Mouse (Mus musculus) intestine, embryonic 16.5 days (tissue): ENCODE measurements around the gene Brip1. TPM values are rescaled to one million over a fixed set of nuclear protein-coding genes. Genes with fewer than 3 reads are reported as not detected.

Experiments used
- ATAC-seq: fragments of 200-750 bp; cut with Nextera tagmentation; 2 replicates; pipeline ENCODE4 v1.8.0; 2017; ENCODE audit warnings: moderate TSS enrichment, moderate library complexity
- H3K27ac ChIP-seq: fragments of 300-500 bp; sonication (generic); 2 replicates; pipeline ENCODE4 v1.5.1; 2014; ENCODE audit warnings: mild to moderate bottlenecking, low read length
- H3K27me3 ChIP-seq: fragments of 300-500 bp; sonication (generic); replicated peaks from 2 replicates; pipeline ENCODE4 v1.6.1; 2014; ENCODE audit warnings: low read length, control low read depth, mixed read lengths; ENCODE audit not compliant: control insufficient read depth, insufficient read depth
- H3K36me3 ChIP-seq: fragments of 300-500 bp; sonication (generic); 2 replicates; pipeline ENCODE4 v1.6.1; 2014; ENCODE audit warnings: low read length, control low read depth; ENCODE audit not compliant: control insufficient read depth, insufficient read depth
- H3K4me1 ChIP-seq: fragments of 300-500 bp; sonication (generic); 2 replicates; pipeline ENCODE4 v1.6.1; 2014; ENCODE audit warnings: low read length, control low read depth, mixed read lengths; ENCODE audit not compliant: control insufficient read depth, insufficient read depth
- H3K4me2 ChIP-seq: fragments of 300-500 bp; sonication (generic); 2 replicates; pipeline ENCODE4 v1.6.1; 2014; ENCODE audit warnings: low read depth, low read length, control low read depth
- H3K4me3 ChIP-seq: fragments of 300-500 bp; sonication (generic); 2 replicates; pipeline ENCODE4 v1.5.1; 2014; ENCODE audit warnings: mild to moderate bottlenecking, low read length
- H3K9ac ChIP-seq: fragments of 300-500 bp; sonication (generic); 2 replicates; pipeline ENCODE4 v1.6.1; 2014; ENCODE audit warnings: low read depth, low read length
- H3K9me3 ChIP-seq: fragments of 300-500 bp; sonication (generic); 2 replicates; pipeline ENCODE4 v1.6.1; 2016; ENCODE audit warnings: low read length, control low read depth; ENCODE audit not compliant: control insufficient read depth
- WGBS: fragments of 180-500 bp; shearing (Covaris S2); extraction: QIAGEN DNeasy Blood & Tissue Kit; methylation state at CpG from one replicate; pipeline ENCODE4 v1.1.7; 2014; 5-methylcytosine and 5-hydroxymethylcytosine counted together
- polyA plus RNA-seq: library from polyadenylated mRNA; unstranded; fragments of >200 nt; fragmentation: Nextera tagmentation; extraction: Ambion mirVana; gene quantifications from 2 replicates; pipeline ENCODE4 v1.2.1, GENCODE M21; 2015

The Brip1 gene
- 7.5 and 7.9 TPM in 2 replicates for polyA plus RNA-seq

- no peaks in the 10 kb centered on the region for H3K27me3 ChIP-seq
- peaks cover 23% of the 10 kb centered on the region for H3K36me3 ChIP-seq
- H3K4me2 ChIP-seq = peak within 1 kb of the TSS; percentile 70
- H3K4me3 ChIP-seq = peak within 1 kb of the TSS; percentile 89
- under 1% methylated on average over 60 of the region's 60 CpGs for WGBS
- peak within 1 kb of the TSS; percentile 96 for H3K27ac ChIP-seq
- H3K9ac ChIP-seq = peak within 1 kb of the TSS; percentile 79
- no peaks in the 10 kb centered on the region for H3K9me3 ChIP-seq
- ATAC-seq = peak; percentile 100
- peaks cover 7% of the 10 kb centered on the region for H3K4me1 ChIP-seq
Measured at GRCm38 (mm10) chr11:86201037-86201786, at the start of gene Brip1. Gene Brip1 (minus strand): TSS chr11:86201193.

- H3K27ac ChIP-seq = no peak overlapping the region
- H3K4me3 ChIP-seq = no peak overlapping the region
- peaks cover 3% of the 10 kb centered on the region; the same call in 1 of the 2 replicates for H3K36me3 ChIP-seq
- H3K27me3 ChIP-seq = no peaks in the 10 kb centered on the region
- no peak for ATAC-seq
- no peak overlapping the region for H3K9ac ChIP-seq
- no peaks in the 10 kb centered on the region for H3K9me3 ChIP-seq
- WGBS = 61% methylated on average over 4 of the region's 4 CpGs
- H3K4me1 ChIP-seq = no peaks in the 10 kb centered on the region
- H3K4me2 ChIP-seq = no peak overlapping the region
Measured at GRCm38 (mm10) chr11:86232446-86232845, 31.5 kb upstream of the Brip1 start.

GRCm38 (mm10) chr11:86231781-86232350 lies 30.9 kb upstream of the Brip1 start:
- Histone ChIP-seq H3K27ac (no peak overlapping the region), H3K9ac (no peak overlapping the region), H3K4me2 (no peak overlapping the region), H3K4me3 (no peak overlapping the region), H3K36me3 (peaks cover 3% of the 10 kb centered on the region; the same call in 1 of the 2 replicates), H3K27me3 (no peaks in the 10 kb centered on the region), H3K4me1 (no peaks in the 10 kb centered on the region), H3K9me3 (no peaks in the 10 kb centered on the region)
- 93% methylated on average over 13 of the region's 13 CpGs for WGBS
- no peak for ATAC-seq

GRCm38 (mm10) chr11:86226646-86227180 lies 25.7 kb upstream of the Brip1 start:
- Histone ChIP-seq H3K27ac (no peak overlapping the region), H3K9ac (no peak overlapping the region), H3K9me3 (no peaks in the 10 kb centered on the region), H3K4me2 (no peak overlapping the region), H3K4me1 (no peaks in the 10 kb centered on the region), H3K27me3 (no peaks in the 10 kb centered on the region), H3K4me3 (no peak overlapping the region), H3K36me3 (peaks cover 8% of the 10 kb centered on the region)
- ATAC-seq = no peak
- WGBS = 87% methylated on average over 8 of the region's 8 CpGs

GRCm38 (mm10) chr11:86225761-86226160 lies 24.8 kb upstream of the Brip1 start:
- 88% methylated on average over 4 of the region's 4 CpGs for WGBS
- Histone ChIP-seq H3K4me3 (no peak overlapping the region), H3K4me1 (no peaks in the 10 kb centered on the region), H3K27ac (no peak overlapping the region), H3K9ac (no peak overlapping the region), H3K36me3 (peaks cover 5% of the 10 kb centered on the region), H3K27me3 (no peaks in the 10 kb centered on the region), H3K9me3 (no peaks in the 10 kb centered on the region), H3K4me2 (no peak overlapping the region)
- no peak for ATAC-seq

GRCm38 (mm10) chr11:86211803-86212202 lies 10.8 kb upstream of the Brip1 start:
- H3K4me3 ChIP-seq = no peak overlapping the region
- no peak overlapping the region for H3K9ac ChIP-seq
- WGBS = 50% methylated on average over 1 of the region's 1 CpGs
- H3K4me1 ChIP-seq = no peaks in the 10 kb centered on the region
- no peak overlapping the region for H3K27ac ChIP-seq
- peak; percentile 97 for ATAC-seq
- H3K36me3 ChIP-seq = peaks cover 25% of the 10 kb centered on the region
- H3K4me2 ChIP-seq = no peak overlapping the region
- H3K27me3 ChIP-seq = no peaks in the 10 kb centered on the region
- no peaks in the 10 kb centered on the region for H3K9me3 ChIP-seq

- Histone ChIP-seq H3K4me1 (no peaks in the 10 kb centered on the region), H3K9ac (no peak overlapping the region), H3K36me3 (peaks cover 45% of the 10 kb centered on the region), H3K27ac (no peak overlapping the region), H3K4me3 (no peak overlapping the region), H3K4me2 (no peak overlapping the region), H3K27me3 (no peaks in the 10 kb centered on the region), H3K9me3 (no peaks in the 10 kb centered on the region)
- WGBS = 83% methylated on average over 2 of the region's 2 CpGs
- no peak for ATAC-seq
Measured at GRCm38 (mm10) chr11:86209123-86209522, 8.1 kb upstream of the Brip1 start.

GRCm38 (mm10) chr11:86205876-86206275 lies 4.9 kb upstream of the Brip1 start:
- Histone ChIP-seq H3K9ac (no peak overlapping the region), H3K27me3 (no peaks in the 10 kb centered on the region), H3K4me2 (no peak overlapping the region), H3K27ac (no peak overlapping the region), H3K36me3 (peaks cover 50% of the 10 kb centered on the region), H3K4me1 (0 out of 2 replicates have a peak, but pooled peaks cover 3% of the 10 kb centered on the region), H3K4me3 (no peak overlapping the region), H3K9me3 (no peaks in the 10 kb centered on the region)
- ATAC-seq = no peak
- 99% methylated on average over 4 of the region's 4 CpGs for WGBS

- Histone ChIP-seq H3K4me1 (peaks cover 3% of the 10 kb centered on the region; the same call in 1 of the 2 replicates), H3K9me3 (no peaks in the 10 kb centered on the region), H3K4me3 (no peak overlapping the region), H3K27ac (no peak overlapping the region), H3K36me3 (peaks cover 50% of the 10 kb centered on the region), H3K4me2 (no peak overlapping the region), H3K9ac (no peak overlapping the region), H3K27me3 (no peaks in the 10 kb centered on the region)
- no peak for ATAC-seq
- WGBS = 96% methylated on average over 5 of the region's 5 CpGs
Measured at GRCm38 (mm10) chr11:86205031-86205430, 4.0 kb upstream of the Brip1 start.
